Mouse (Mus musculus): ENCODE data around the gene Gm11938. TPM values are rescaled to one million over a fixed set of nuclear protein-coding genes. Genes with fewer than 3 reads are reported as not detected.

Gene Gm11938
- polyA plus RNA-seq, 1 experiment from 2014 or later: not detected

DNA sequence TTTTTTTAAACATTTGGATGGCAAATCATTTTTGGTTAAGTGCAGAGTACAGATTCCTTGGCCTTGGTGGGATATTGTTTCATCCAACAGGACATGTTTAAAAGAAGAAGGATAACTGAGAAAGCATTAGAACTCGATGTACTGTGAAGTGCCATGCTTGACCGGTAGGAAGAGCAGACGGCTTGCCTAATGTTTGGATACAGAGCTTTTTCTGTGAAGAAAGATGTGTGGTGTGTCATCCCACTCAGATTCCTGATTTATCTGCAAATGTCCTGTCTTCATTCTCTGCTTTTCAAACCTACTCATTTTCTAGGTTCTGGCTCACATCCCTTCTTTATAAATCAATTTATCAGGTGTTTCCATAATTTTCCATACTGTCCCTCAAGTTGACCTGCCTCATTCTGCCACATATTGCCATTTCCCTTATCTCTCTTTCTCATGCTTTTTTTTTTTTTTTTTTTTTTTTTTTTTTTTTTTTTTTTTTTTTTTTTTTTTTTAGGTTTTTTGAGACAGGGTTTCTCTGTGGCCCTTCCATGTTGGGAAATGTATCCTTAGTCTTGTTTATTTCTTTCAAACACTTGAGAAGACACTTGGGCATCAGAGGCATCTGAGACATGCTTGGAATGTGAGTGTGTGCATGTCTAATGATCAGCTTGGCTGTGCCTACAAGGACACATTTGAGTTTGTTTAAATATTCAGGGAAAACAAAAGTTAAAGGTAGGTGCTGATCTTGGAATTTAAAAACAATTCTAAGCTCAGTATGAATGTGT lies 44.9 kb downstream of the Gm11938 start:
- 85% methylated on average over 3 of the region's 3 CpGs for WGBS
- Histone ChIP-seq H3K27ac (replicated peaks; ENCODE audit: low read depth, low read length) (no peak overlapping the region), H3K4me2 (ENCODE audit: low read length) (no peak overlapping the region), H3K4me3 (replicated peaks; ENCODE audit: low read depth, low read length) (no peak overlapping the region), H3K27me3 (ENCODE audit: control insufficient read depth, insufficient read depth, low read length) (no peaks in the 10 kb centered on the region), H3K36me3 (ENCODE audit: control insufficient read depth, insufficient read depth, low read length) (no peaks in the 10 kb centered on the region), H3K9ac (replicated peaks; ENCODE audit: low read length) (no peak overlapping the region), H3K9me3 (ENCODE audit: control insufficient read depth, low read length) (no peaks in the 10 kb centered on the region), H3K4me1 (ENCODE audit: control insufficient read depth, insufficient read depth, low read length) (no peaks in the 10 kb centered on the region)
- no peak for ATAC-seq (ENCODE audit: low FRiP score, low TSS enrichment)
- DNase-seq: no peak

DNA sequence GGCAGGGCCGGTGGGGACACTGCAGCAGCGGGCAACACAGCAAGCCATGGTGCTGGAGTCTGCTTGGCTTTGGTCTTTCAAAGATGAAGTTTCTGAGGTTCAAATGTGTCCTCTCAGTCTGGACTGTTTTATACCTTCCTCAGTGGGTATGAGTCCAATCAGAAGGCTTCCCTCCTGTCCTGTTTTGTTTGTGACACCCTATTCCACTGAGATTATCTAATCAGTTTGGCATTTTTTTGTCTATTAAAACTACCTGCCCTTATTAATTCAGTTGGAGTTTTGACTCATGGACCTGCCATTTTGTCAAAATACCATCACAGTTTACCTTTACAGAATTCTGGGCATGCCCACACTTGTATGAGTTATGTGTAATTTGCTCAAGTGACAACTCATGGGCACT lies 46.4 kb downstream of the Gm11938 start, which contains the start of gene Krtap3-2:
Gene Krtap3-2 (minus strand): TSS at position 101 of the 400 bp plus-strand sequence.
- Histone ChIP-seq H3K4me2 (ENCODE audit: low read length) (no peak within 1 kb of the TSS), H3K9ac (replicated peaks; ENCODE audit: low read length) (no peak within 1 kb of the TSS), H3K4me3 (replicated peaks; ENCODE audit: low read depth, low read length) (no peak within 1 kb of the TSS), H3K4me1 (ENCODE audit: control insufficient read depth, insufficient read depth, low read length) (no peaks in the 10 kb centered on the region), H3K27me3 (ENCODE audit: control insufficient read depth, insufficient read depth, low read length) (no peaks in the 10 kb centered on the region), H3K9me3 (ENCODE audit: control insufficient read depth, low read length) (no peaks in the 10 kb centered on the region), H3K27ac (replicated peaks; ENCODE audit: low read depth, low read length) (no peak within 1 kb of the TSS), H3K36me3 (ENCODE audit: control insufficient read depth, insufficient read depth, low read length) (no peaks in the 10 kb centered on the region)
- no peak for ATAC-seq (ENCODE audit: low FRiP score, low TSS enrichment)
- DNase-seq: no peak
- WGBS: 81% methylated on average over 2 of the region's 2 CpGs

DNA sequence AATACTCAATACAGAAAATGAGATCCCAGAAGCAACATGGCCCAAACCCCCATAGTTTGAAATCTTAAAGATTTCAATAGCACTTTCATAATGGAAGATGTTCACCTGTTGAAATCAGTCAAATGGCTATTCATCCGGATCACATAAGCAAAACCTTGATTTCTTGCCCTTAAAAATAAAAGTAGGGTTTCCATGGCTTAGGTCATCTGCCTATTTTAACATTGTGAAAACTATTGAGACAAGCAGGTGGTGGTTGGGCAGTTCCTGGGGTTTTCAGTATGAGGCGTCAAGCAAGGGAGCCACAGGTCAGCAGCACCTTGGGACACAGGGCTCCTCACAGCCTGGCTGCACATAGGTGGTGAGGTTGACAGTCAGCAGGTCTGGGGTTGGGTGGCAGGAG lies 46.9 kb downstream of the Gm11938 start:
- no peak for DNase-seq
- Histone ChIP-seq H3K27me3 (ENCODE audit: control insufficient read depth, insufficient read depth, low read length) (no peaks in the 10 kb centered on the region), H3K4me1 (ENCODE audit: control insufficient read depth, insufficient read depth, low read length) (no peaks in the 10 kb centered on the region), H3K27ac (replicated peaks; ENCODE audit: low read depth, low read length) (no peak overlapping the region), H3K36me3 (ENCODE audit: control insufficient read depth, insufficient read depth, low read length) (no peaks in the 10 kb centered on the region), H3K4me3 (replicated peaks; ENCODE audit: low read depth, low read length) (no peak overlapping the region), H3K9me3 (ENCODE audit: control insufficient read depth, low read length) (no peaks in the 10 kb centered on the region), H3K4me2 (ENCODE audit: low read length) (no peak overlapping the region), H3K9ac (replicated peaks; ENCODE audit: low read length) (no peak overlapping the region)
- ATAC-seq (ENCODE audit: low FRiP score, low TSS enrichment): no peak
- 86% methylated on average over 2 of the region's 2 CpGs for WGBS

Other genes with a start within 250 kb of the Gm11938 start
- 0.17 and 0.26 TPM in 2 replicates for gene Krt28, start 228.4 kb downstream of the Gm11938 start, polyA plus RNA-seq (2014; fragmentation: Nextera tagmentation; extraction: Ambion mirVana)
- 33.8 and 37.9 TPM in 2 replicates for gene Krt10, start 213.9 kb downstream of the Gm11938 start, polyA plus RNA-seq (2014; fragmentation: Nextera tagmentation; extraction: Ambion mirVana)
- gene Krt12, start 181.0 kb downstream of the Gm11938 start, polyA plus RNA-seq (2014; fragmentation: Nextera tagmentation; extraction: Ambion mirVana): not detected in 2 replicates
- gene Krt20, start 165.2 kb downstream of the Gm11938 start, polyA plus RNA-seq (2014; fragmentation: Nextera tagmentation; extraction: Ambion mirVana): 0.11 TPM in 1 of 2 replicates, not detected in the other
- gene Krt23, start 110.2 kb downstream of the Gm11938 start, polyA plus RNA-seq (2014; fragmentation: Nextera tagmentation; extraction: Ambion mirVana): 0.39 TPM in 1 of 2 replicates, not detected in the other
- gene Krt39, start 82.0 kb downstream of the Gm11938 start, polyA plus RNA-seq (2014; fragmentation: Nextera tagmentation; extraction: Ambion mirVana): not detected in 2 replicates
- gene Krt40, start 60.1 kb downstream of the Gm11938 start, polyA plus RNA-seq (2014; fragmentation: Nextera tagmentation; extraction: Ambion mirVana): not detected in 2 replicates
- not detected in 2 replicates for gene Krtap3-3, start 52.4 kb downstream of the Gm11938 start, polyA plus RNA-seq (2014; fragmentation: Nextera tagmentation; extraction: Ambion mirVana)
- gene Krtap3-2, start 46.5 kb downstream of the Gm11938 start, polyA plus RNA-seq (2014; fragmentation: Nextera tagmentation; extraction: Ambion mirVana): not detected in 2 replicates
- not detected in 2 replicates for gene Gm11939, start 43.8 kb downstream of the Gm11938 start, polyA plus RNA-seq (2014; fragmentation: Nextera tagmentation; extraction: Ambion mirVana)
- not detected in 2 replicates for gene Krtap3-1, start 36.7 kb downstream of the Gm11938 start, polyA plus RNA-seq (2014; fragmentation: Nextera tagmentation; extraction: Ambion mirVana)
- gene Krtap1-5, start 22.3 kb downstream of the Gm11938 start, polyA plus RNA-seq (2014; fragmentation: Nextera tagmentation; extraction: Ambion mirVana): not detected in 2 replicates
- not detected in 2 replicates for gene Krtap1-4, start 19.7 kb downstream of the Gm11938 start, polyA plus RNA-seq (2014; fragmentation: Nextera tagmentation; extraction: Ambion mirVana)
- gene Krtap1-3, start 12.0 kb downstream of the Gm11938 start, polyA plus RNA-seq (2014; fragmentation: Nextera tagmentation; extraction: Ambion mirVana): not detected in 2 replicates
- gene Krtap9-3, start 5.2 kb downstream of the Gm11938 start, polyA plus RNA-seq (2014; fragmentation: Nextera tagmentation; extraction: Ambion mirVana): not detected in 2 replicates
- gene Gm11937, start 6.9 kb upstream of the Gm11938 start, polyA plus RNA-seq (2014; fragmentation: Nextera tagmentation; extraction: Ambion mirVana): not detected in 2 replicates
- not detected in 2 replicates for gene Krtap2-4, start 11.5 kb upstream of the Gm11938 start, polyA plus RNA-seq (2014; fragmentation: Nextera tagmentation; extraction: Ambion mirVana)
- not detected in 2 replicates for gene Gm11562, start 17.1 kb upstream of the Gm11938 start, polyA plus RNA-seq (2014; fragmentation: Nextera tagmentation; extraction: Ambion mirVana)
- gene Krtap4-1, start 24.9 kb upstream of the Gm11938 start, polyA plus RNA-seq (2014; fragmentation: Nextera tagmentation; extraction: Ambion mirVana): not detected in 2 replicates
- gene Krtap4-2, start 31.8 kb upstream of the Gm11938 start, polyA plus RNA-seq (2014; fragmentation: Nextera tagmentation; extraction: Ambion mirVana): not detected in 2 replicates
- gene Krtap4-7, start 40.8 kb upstream of the Gm11938 start, polyA plus RNA-seq (2014; fragmentation: Nextera tagmentation; extraction: Ambion mirVana): not detected in 2 replicates
- not detected in 2 replicates for gene Gm11555, start 46.9 kb upstream of the Gm11938 start, polyA plus RNA-seq (2014; fragmentation: Nextera tagmentation; extraction: Ambion mirVana)
- gene Gm11563, start 55.7 kb upstream of the Gm11938 start, polyA plus RNA-seq (2014; fragmentation: Nextera tagmentation; extraction: Ambion mirVana): not detected in 2 replicates
- not detected in 2 replicates for gene Krtap4-6, start 62.7 kb upstream of the Gm11938 start, polyA plus RNA-seq (2014; fragmentation: Nextera tagmentation; extraction: Ambion mirVana)
- gene Gm14190, start 87.4 kb upstream of the Gm11938 start, polyA plus RNA-seq (2014; fragmentation: Nextera tagmentation; extraction: Ambion mirVana): not detected in 2 replicates
- gene Gm14180, start 131.0 kb upstream of the Gm11938 start, polyA plus RNA-seq (2014; fragmentation: Nextera tagmentation; extraction: Ambion mirVana): not detected in 2 replicates
- not detected in 2 replicates for gene Gm11595, start 169.6 kb upstream of the Gm11938 start, polyA plus RNA-seq (2014; fragmentation: Nextera tagmentation; extraction: Ambion mirVana)
- gene Krtap4-8, start 177.4 kb upstream of the Gm11938 start, polyA plus RNA-seq (2014; fragmentation: Nextera tagmentation; extraction: Ambion mirVana): not detected in 2 replicates
- not detected in 2 replicates for gene Krtap4-9, start 181.9 kb upstream of the Gm11938 start, polyA plus RNA-seq (2014; fragmentation: Nextera tagmentation; extraction: Ambion mirVana)
- not detected in 2 replicates for gene Gm11596, start 190.2 kb upstream of the Gm11938 start, polyA plus RNA-seq (2014; fragmentation: Nextera tagmentation; extraction: Ambion mirVana)
- not detected in 2 replicates for gene Gm11569, start 195.6 kb upstream of the Gm11938 start, polyA plus RNA-seq (2014; fragmentation: Nextera tagmentation; extraction: Ambion mirVana)
- not detected in 2 replicates for gene Gm11554, start 201.1 kb upstream of the Gm11938 start, polyA plus RNA-seq (2014; fragmentation: Nextera tagmentation; extraction: Ambion mirVana)
- not detected in 2 replicates for gene Krtap4-13, start 206.6 kb upstream of the Gm11938 start, polyA plus RNA-seq (2014; fragmentation: Nextera tagmentation; extraction: Ambion mirVana)
- gene Gm11564, start 212.4 kb upstream of the Gm11938 start, polyA plus RNA-seq (2014; fragmentation: Nextera tagmentation; extraction: Ambion mirVana): not detected in 2 replicates
- gene 2300003K06Rik, start 234.8 kb upstream of the Gm11938 start, polyA plus RNA-seq (2014; fragmentation: Nextera tagmentation; extraction: Ambion mirVana): not detected in 2 replicates
- gene Krtap4-16, start 248.3 kb upstream of the Gm11938 start, polyA plus RNA-seq (2014; fragmentation: Nextera tagmentation; extraction: Ambion mirVana): not detected in 2 replicates

Measured in midbrain, embryonic 14.5 days (tissue).